Mouse (Mus musculus) liver, adult 2 months (tissue): Measurements from ENCODE around the gene Rhox11.

ENCODE experiments used
- CTCF ChIP-seq: fragments of 200-500 bp; IDR thresholded peaks from 2 replicates; pipeline ENCODE4 v1.5.1; 2011; ENCODE audit warnings: low read depth, low read length, control low read depth
- POLR2A ChIP-seq: fragments of 200-500 bp; IDR thresholded peaks from 2 replicates; pipeline ENCODE4 v1.6.1; 2011; ENCODE audit warnings: low read length, control low read depth; ENCODE audit not compliant: insufficient read depth; ENCODE audit errors: extremely low read depth

DNA sequence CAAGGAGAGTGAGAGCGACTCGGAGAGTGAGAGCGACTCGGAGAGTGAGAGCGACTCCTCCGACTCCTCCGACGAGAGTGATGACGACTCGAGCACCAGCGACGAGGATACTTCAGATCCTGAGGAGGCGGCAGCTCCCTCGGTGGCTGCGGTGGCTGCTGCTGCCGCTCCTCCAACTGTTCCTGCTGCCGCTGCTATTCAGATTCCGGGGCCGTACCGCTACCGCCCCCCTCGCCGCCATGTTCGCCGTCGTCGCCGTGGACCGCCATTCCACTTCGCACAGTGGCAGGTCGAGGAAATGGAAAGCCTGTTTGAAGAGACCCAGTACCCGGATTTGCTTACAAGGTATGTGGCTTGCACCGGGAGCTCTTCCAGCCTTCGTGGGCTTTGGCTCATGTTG, 36.5 kb upstream of the Rhox11 start:
- TF ChIP-seq POLR2A = no peak
- no peak for TF ChIP-seq CTCF
